Mouse (Mus musculus): ENCODE measurements around the gene Antxrl.

Gene Antxrl

GRCm38 (mm10) chr14:34103855-34104254 lies 51.3 kb downstream of the Antxrl start:
- DNase-seq (ENCODE audit: extremely low read depth, low read depth), result no peak

- no peak for DNase-seq (ENCODE audit: extremely low read depth, low read depth)
Measured at GRCm38 (mm10) chr14:34104892-34105291, 52.4 kb downstream of the Antxrl start.

- DNase-seq (ENCODE audit: extremely low read depth, low read depth), result no peak
Measured at GRCm38 (mm10) chr14:34106389-34107062, 54.0 kb downstream of the Antxrl start.

- DNase-seq (ENCODE audit: extremely low read depth, low read depth), result no peak
Measured at GRCm38 (mm10) chr14:34107594-34107993, 55.1 kb downstream of the Antxrl start.

- DNase-seq (ENCODE audit: extremely low read depth, low read depth), result no peak
Measured at GRCm38 (mm10) chr14:34114311-34114710, 61.8 kb downstream of the Antxrl start.

DNA sequence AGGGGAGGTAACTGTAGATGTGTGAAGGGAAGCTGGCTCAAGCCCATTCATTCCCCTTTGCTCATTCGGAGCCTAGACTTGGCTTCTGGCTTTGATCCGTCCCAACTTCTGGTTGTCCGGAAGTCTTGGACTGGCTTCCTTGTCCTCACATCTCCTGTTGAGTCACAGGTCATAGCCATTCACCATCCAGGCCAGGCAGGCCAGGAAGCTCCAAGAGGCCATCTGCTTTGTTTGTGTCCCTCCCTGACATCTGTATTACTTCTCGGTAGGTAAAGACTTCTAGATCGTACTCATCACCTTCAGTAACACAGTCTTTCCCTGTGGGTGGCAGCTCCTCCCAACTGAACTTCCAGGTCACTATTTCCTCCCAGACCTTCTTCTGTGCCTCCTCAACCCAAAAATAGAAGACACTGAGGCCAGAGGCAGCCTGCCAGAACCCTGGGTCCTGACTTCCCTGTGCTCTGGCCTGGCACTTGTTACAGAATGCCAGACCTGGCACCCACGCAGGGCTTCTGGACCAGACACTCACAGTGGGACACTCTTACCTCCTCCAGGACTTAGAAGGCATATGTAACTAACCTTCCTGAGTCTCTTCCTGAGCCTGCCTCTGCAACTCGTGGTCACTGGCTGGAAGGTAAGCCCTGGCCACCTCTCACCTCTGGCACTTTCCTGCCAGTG lies 66.7 kb downstream of the Antxrl start:
- DNase-seq (ENCODE audit: extremely low read depth, low read depth), result no peak

DNA sequence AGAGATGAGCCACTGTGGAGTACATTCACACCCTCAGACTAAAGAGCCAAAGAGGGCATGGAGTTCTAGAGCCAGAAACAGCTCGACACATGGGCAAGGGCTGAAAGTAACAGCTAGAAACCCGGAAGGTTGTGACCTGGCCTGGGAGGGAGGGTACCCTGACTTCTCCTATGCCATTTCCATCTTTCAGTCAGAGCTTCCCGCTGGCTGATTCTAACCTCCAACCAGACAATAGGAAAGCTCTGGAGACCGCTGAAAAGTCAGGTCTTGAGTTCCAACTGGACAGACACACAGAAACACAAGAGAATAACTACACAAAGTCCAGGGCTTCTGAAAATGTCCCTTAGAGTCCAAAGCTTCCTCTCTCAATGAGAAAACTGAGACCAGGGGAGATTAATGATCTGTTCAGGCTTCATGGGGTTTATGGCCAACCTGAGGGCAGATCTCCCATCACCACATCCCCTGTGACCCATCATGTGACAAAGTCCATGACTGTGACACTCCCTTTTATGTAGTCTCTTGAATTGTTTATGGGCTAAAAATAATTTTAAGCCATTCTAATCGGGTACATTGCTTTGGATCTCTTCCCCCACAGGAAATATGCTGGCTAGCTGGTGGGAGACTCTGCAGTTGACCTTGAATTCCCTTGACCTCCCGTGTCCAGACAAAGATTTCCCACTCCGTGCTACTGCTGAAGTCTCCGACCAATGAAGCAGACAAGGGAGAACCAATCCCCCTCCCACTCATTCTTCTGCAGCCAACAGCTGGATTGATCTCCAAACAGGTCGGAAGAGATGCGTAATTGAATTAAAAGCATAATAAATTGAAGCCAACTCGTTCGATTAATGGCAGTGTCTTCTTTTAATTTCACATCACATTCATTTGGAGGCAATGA lies 67.8 kb downstream of the Antxrl start:
- DNase-seq (ENCODE audit: extremely low read depth, low read depth), result no peak

GRCm38 (mm10) chr14:34120923-34121351 lies 68.4 kb downstream of the Antxrl start:
- DNase-seq (ENCODE audit: extremely low read depth, low read depth), result no peak

GRCm38 (mm10) chr14:34121691-34122090 lies 69.2 kb downstream of the Antxrl start:
- no peak for DNase-seq (ENCODE audit: extremely low read depth, low read depth)
